Mouse (Mus musculus): ENCODE measurements around the gene Itih2. TPM values are rescaled to one million over a fixed set of nuclear protein-coding genes. Genes with fewer than 3 reads are reported as not detected.

Gene Itih2
- total RNA-seq (2023) = not detected in 4 replicates

GRCm38 (mm10) chr2:10131296-10131695 lies at the start of gene Itih2:
Gene Itih2, minus strand, starts transcription at chr2:10131396.

GRCm38 (mm10) chr2:10153201-10154075 lies 22.2 kb upstream of the Itih2 start, which contains the start of gene Itih5:
Gene Itih5, plus strand, starts transcription at chr2:10153571.

GRCm38 (mm10) chr2:10080310-10081010 lies 50.7 kb downstream of the Itih2 start, which contains the start of the genes Atp5c1 and Kin:
Gene Atp5c1, minus strand, starts transcription at chr2:10080510.
Gene Kin, plus strand, starts transcription at chr2:10080593.

DNA sequence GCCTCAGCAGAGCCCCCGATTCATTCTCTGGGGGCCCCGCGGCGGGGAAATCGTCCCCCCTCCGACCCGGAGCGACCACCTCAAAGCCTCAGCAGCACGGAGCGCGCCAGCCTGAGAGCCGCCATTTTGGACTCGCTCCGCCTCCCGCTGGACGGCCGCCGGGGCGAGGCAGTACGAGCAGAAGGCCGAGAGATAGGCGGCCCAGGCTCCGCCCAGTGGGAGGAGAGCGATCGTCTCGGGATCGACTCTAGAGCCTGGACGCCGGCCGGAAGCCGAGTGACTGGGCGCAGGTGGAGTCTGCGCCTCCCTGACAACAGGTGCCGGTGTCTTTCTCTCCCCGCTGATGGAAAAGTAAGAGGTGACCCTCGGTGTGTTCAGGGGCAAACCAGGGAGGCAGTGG lies 82.7 kb downstream of the Itih2 start, which contains the start of gene Taf3:
Gene Taf3 (minus strand): TSS at position 136 of the 400 bp plus-strand sequence.

Other genes with a start within 250 kb of the Itih2 start
- gene 9230102O04Rik, start 241.9 kb downstream of the Itih2 start, total RNA-seq (2023) = not detected in 4 replicates
- 0.30 to 0.85 TPM (median 0.69 TPM) in 4 replicates for gene Gata3, start 241.4 kb downstream of the Itih2 start, total RNA-seq (2023)
- gene Taf3, start 82.8 kb downstream of the Itih2 start, total RNA-seq (2023) = 22.1 to 26.4 TPM (median 23.7 TPM) in 4 replicates
- gene Atp5c1, start 50.9 kb downstream of the Itih2 start, total RNA-seq (2023) = 112 to 124 TPM (median 121 TPM) in 4 replicates
- 18.7 to 21.0 TPM (median 20.7 TPM) in 4 replicates for gene Kin, start 50.8 kb downstream of the Itih2 start, total RNA-seq (2023)
- gene Itih5, start 22.2 kb upstream of the Itih2 start, total RNA-seq (2023) = 2.3 to 3.0 TPM (median 2.8 TPM) in 4 replicates
- 0.33 to 0.86 TPM (median 0.70 TPM) in 4 replicates for gene Sfmbt2, start 239.1 kb upstream of the Itih2 start, total RNA-seq (2023)

All from B cell, adult 62 days (primary cell).